Mouse (Mus musculus) embryonic fibroblast, embryonic 13.5 days (primary cell): Measurements from ENCODE around the gene Cdk19.

ENCODE experiments used
- CTCF ChIP-seq: IDR thresholded peaks from 2 replicates; pipeline ENCODE4 v1.5.1; 2011; ENCODE audit warnings: mild to moderate bottlenecking, control low read depth, low read length, moderate library complexity, borderline replicate concordance; ENCODE audit not compliant: insufficient read depth
- POLR2A ChIP-seq: IDR thresholded peaks from 2 replicates; pipeline ENCODE4 v1.6.1; 2011; ENCODE audit warnings: low read depth, mild to moderate bottlenecking, control low read depth, low read length, moderate library complexity

DNA sequence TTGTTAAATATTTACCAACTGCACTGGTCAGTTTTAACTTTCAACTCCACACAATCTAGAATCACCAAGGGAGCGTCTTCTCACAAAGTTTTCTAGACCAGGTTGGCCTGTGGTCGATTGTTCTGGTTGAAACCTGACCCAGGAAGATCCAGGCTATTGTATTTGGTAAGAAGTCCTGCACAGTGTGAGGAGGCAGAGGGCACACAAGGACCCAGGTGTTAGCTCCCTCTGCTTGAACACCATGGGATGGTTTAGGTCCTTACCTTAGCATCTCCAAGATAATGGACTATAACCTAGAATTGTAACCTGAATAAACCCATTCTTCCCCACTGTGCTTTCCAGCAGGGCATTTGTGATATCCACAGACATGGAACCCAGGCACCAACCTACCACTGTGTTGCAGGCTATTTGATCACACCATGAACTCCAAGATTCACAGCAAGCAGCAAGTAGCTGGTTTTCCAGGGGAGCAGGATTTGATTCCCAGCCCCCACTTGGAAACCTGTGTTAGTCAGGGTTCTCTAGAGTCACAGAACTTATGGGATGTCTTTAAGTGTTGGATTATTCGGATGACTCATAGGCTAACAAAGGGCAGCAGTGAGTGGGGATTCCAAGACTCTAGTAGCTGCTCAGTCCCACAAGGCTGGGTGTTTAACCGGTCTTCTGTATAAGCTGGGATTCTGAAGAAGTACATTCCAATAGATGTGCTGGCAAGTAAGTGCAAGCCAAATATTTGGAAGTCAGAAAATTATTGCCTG is 31.4 kb upstream of the Cdk19 start:
- TF ChIP-seq POLR2A (no peak), CTCF (no peak)
